Mouse (Mus musculus) heart, embryonic 15.5 days (tissue): ENCODE results near the gene Nfkbie. TPM values are rescaled to one million over a fixed set of nuclear protein-coding genes. Genes with fewer than 3 reads are reported as not detected.

ENCODE experiments used
- ATAC-seq: fragments of 200-750 bp; cut with Nextera tagmentation; replicated peaks from 2 replicates; pipeline ENCODE4 v1.8.0; 2017; ENCODE audit warnings: low read depth, moderate TSS enrichment; ENCODE audit not compliant: insufficient number of reproducible peaks, insufficient read depth, low FRiP score
- H3K27ac ChIP-seq: fragments of 300-500 bp; sonication (generic); 2 replicates; pipeline ENCODE4 v1.5.1; 2015; ENCODE audit warnings: mild to moderate bottlenecking, inconsistent platforms
- H3K27me3 ChIP-seq: fragments of 300-500 bp; sonication (generic); 2 replicates; pipeline ENCODE4 v1.6.1; 2015; ENCODE audit warnings: inconsistent platforms
- H3K36me3 ChIP-seq: fragments of 300-500 bp; sonication (generic); 2 replicates; pipeline ENCODE4 v1.6.1; 2015; ENCODE audit warnings: mild to moderate bottlenecking, inconsistent platforms
- H3K4me1 ChIP-seq: fragments of 300-500 bp; sonication (generic); replicated peaks from 2 replicates; pipeline ENCODE4 v1.6.1; 2015; ENCODE audit warnings: inconsistent platforms
- H3K4me2 ChIP-seq: fragments of 300-500 bp; sonication (generic); 2 replicates; pipeline ENCODE4 v1.6.1; 2015; ENCODE audit warnings: inconsistent platforms, mild to moderate bottlenecking, moderate library complexity
- H3K4me3 ChIP-seq: fragments of 300-500 bp; sonication (generic); 2 replicates; pipeline ENCODE4 v1.5.1; 2015; ENCODE audit warnings: mild to moderate bottlenecking, inconsistent platforms
- H3K9ac ChIP-seq: fragments of 300-500 bp; sonication (generic); 2 replicates; pipeline ENCODE4 v1.6.1; 2015; ENCODE audit warnings: mild to moderate bottlenecking, inconsistent platforms
- H3K9me3 ChIP-seq: fragments of 300-500 bp; sonication (generic); replicated peaks from 2 replicates; pipeline ENCODE4 v1.6.1; 2016; ENCODE audit warnings: inconsistent platforms
- WGBS: fragments of 180-500 bp; shearing (Covaris S2); methylation state at CpG from one replicate; pipeline ENCODE4 v1.1.7; 2015; ENCODE audit warnings: mixed read lengths; 5-methylcytosine and 5-hydroxymethylcytosine counted together
- polyA plus RNA-seq: library from polyadenylated mRNA; unstranded; fragments of >200 nt; fragmentation: Nextera tagmentation; extraction: Ambion mirVana; gene quantifications from 2 replicates; pipeline ENCODE4 v1.2.1, GENCODE M21; 2015

Nfkbie gene
- polyA plus RNA-seq, 1 experiment from 2014 or later, result 3.0 TPM

DNA sequence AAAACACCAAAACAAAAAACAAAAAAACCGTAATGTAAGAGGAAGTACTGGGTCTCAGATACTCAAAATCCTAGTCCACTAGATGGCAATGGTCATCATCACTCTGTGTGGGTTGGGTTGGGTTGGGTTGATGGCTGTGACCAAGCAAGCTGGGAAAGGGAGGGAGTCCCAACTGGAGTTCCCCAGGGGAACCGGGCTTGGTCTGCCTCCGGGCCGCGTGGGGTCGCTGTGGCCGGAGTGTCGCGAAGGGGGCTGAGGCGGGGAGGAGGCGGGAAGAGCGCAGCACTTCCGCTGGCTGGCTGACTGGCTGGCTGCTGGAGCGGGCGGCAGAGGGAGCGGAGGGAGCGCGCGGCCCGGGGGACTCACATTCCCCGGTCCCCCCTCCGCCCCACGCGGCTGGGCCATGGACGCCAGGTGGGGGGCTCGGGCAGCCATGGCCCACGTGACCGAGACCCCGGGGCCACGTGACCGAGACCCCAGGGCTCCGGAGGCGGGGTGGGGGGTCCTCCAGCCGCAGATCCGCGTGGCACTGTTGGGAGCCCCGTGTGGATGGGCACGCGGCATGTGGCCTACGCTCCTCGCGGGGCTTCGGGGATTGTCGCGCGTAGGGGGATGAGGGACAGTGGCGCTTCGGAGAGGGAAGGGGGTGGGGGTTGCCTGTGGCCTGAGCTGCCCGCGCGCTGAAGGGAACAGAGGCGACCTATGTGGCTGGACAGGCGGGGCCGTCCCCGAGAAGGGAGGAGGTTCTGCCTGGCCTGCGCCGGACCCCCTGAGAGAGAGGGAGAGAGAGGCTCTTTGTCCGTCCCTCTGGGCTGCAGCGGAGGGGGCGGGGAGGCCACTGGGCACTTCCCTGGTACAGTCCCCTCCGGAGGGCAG lies 8.4 kb downstream of the Nfkbie start, which contains the start of gene Slc35b2:
Slc35b2 (plus strand) TSS at position 220 of the 876 bp plus-strand sequence.
- Histone ChIP-seq H3K36me3 (peaks cover 36% of the 10 kb centered on the region), H3K9ac (peak within 1 kb of the TSS; percentile 88), H3K4me1 (peaks cover 36% of the 10 kb centered on the region), H3K4me2 (peak within 1 kb of the TSS; percentile 94), H3K27me3 (no peaks in the 10 kb centered on the region), H3K9me3 (no peaks in the 10 kb centered on the region), H3K4me3 (peak within 1 kb of the TSS; percentile 91), H3K27ac (peak within 1 kb of the TSS; percentile 83)
- under 1% methylated on average over 47 of the region's 61 CpGs for WGBS
- ATAC-seq, result peak; percentile 87

DNA sequence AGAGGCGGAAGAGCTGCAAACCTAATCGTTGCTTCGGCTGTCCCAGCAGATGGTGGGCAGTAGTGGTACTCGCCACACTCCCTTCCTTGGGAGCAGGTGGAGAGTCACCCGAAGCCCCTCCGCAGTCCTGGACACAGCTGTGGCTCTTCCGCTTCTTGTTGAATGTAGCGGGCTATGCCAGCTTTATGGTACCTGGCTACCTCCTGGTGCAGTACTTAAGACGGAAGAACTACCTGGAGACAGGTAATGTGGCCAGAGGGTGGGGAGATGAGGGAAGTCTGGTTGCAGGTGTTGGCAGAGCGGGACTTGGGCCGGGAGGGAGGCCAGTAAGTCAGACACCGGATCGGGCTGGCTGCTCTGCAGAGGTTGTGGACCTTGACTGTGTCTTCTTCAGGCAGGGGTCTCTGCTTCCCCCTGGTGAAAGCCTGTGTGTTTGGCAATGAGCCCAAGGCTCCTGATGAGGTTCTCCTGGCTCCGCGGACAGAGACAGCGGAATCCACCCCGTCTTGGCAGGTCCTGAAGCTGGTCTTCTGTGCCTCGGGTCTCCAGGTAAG lies 9.1 kb downstream of the Nfkbie start:
- H3K36me3 ChIP-seq, result peaks cover 43% of the 10 kb centered on the region
- H3K27ac ChIP-seq, result peak overlapping the region; percentile 83
- peak overlapping the region; percentile 91 for H3K4me3 ChIP-seq
- whole genome bisulfite sequencing, result 12% methylated on average over 18 of the region's 18 CpGs
- H3K4me1 ChIP-seq, result peaks cover 43% of the 10 kb centered on the region
- no peak for ATAC-seq
- no peaks in the 10 kb centered on the region for H3K9me3 ChIP-seq
- H3K27me3 ChIP-seq, result no peaks in the 10 kb centered on the region
- H3K4me2 ChIP-seq, result peak overlapping the region; percentile 94
- peak overlapping the region; percentile 88 for H3K9ac ChIP-seq

DNA sequence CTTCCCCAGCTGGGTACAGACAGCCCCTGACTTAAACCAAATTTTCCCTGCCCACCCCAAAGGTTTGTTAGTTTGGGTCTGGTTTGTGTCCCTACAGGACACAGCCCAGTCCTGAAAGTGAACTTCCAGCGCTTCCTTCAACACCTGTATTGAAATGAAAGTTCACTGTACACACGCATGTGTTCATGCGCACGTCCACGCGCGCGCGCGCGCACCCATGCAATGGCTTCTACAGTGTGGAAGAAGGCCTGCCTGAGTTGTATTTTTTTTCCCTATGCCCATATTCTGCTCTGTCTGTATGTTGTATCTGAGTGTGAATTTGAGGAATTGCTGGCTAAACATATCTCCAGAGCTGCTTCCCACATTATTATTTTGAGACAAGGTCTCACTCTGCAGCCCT lies 9.6 kb downstream of the Nfkbie start:
- no peaks in the 10 kb centered on the region for H3K9me3 ChIP-seq
- ATAC-seq, result no peak
- H3K4me3 ChIP-seq, result peak overlapping the region; percentile 91
- H3K36me3 ChIP-seq, result peaks cover 48% of the 10 kb centered on the region
- peaks cover 47% of the 10 kb centered on the region for H3K4me1 ChIP-seq
- 95% methylated on average over 11 of the region's 11 CpGs for WGBS
- H3K4me2 ChIP-seq, result peak overlapping the region; percentile 94
- H3K27me3 ChIP-seq, result no peaks in the 10 kb centered on the region
- H3K9ac ChIP-seq, result peak overlapping the region; percentile 88; the same call in 1 of the 2 replicates
- H3K27ac ChIP-seq, result no peak overlapping the region

DNA sequence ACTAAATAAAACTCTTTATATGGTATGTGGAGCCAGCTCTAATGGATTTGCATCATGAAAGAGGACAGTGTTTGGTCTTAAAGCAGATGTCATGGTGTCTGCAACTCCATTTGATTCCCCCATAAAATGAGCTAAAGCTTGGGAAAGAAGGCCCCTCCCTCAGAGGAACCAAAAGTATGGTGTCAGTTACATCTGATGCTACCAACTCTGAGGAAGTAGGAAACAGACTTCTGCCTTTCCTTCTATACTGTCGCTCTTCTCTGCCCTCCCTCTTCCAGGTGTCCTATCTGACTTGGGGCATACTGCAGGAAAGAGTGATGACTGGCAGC lies 10.5 kb downstream of the Nfkbie start:
- no peak overlapping the region for H3K9ac ChIP-seq
- no peaks in the 10 kb centered on the region for H3K27me3 ChIP-seq
- H3K9me3 ChIP-seq, result no peaks in the 10 kb centered on the region
- no peak for ATAC-seq
- H3K27ac ChIP-seq, result no peak overlapping the region
- H3K4me3 ChIP-seq, result no peak overlapping the region
- H3K4me2 ChIP-seq, result no peak overlapping the region
- H3K4me1 ChIP-seq, result peaks cover 54% of the 10 kb centered on the region
- 75% methylated on average over 1 of the region's 1 CpGs for WGBS
- peaks cover 57% of the 10 kb centered on the region for H3K36me3 ChIP-seq

DNA sequence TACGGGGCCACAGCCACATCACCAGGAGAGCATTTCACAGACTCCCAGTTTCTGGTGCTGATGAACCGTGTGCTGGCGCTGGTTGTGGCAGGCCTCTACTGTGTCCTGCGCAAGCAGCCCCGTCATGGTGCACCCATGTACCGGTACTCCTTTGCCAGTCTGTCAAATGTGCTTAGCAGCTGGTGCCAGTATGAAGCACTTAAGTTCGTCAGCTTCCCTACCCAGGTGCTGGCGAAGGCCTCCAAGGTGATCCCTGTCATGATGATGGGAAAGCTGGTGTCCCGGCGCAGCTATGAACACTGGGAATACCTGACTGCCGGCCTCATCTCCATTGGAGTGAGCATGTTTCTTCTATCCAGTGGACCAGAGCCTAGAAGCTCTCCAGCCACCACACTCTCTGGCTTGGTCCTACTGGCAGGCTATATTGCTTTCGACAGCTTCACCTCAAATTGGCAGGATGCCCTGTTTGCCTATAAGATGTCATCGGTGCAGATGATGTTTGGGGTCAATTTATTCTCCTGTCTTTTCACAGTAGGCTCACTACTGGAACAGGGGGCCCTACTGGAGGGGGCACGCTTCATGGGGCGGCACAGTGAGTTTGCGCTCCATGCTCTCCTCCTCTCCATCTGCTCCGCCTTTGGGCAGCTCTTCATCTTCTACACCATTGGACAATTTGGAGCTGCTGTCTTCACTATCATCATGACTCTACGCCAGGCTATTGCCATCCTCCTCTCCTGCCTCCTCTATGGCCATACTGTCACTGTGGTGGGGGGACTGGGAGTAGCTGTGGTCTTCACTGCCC lies 11.1 kb downstream of the Nfkbie start:
- Histone ChIP-seq H3K4me3 (no peak overlapping the region), H3K9ac (no peak overlapping the region), H3K27ac (peak overlapping the region; percentile 25; the same call in 1 of the 2 replicates), H3K27me3 (no peaks in the 10 kb centered on the region), H3K36me3 (peaks cover 63% of the 10 kb centered on the region), H3K4me2 (no peak overlapping the region), H3K9me3 (no peaks in the 10 kb centered on the region), H3K4me1 (peaks cover 60% of the 10 kb centered on the region)
- no peak for ATAC-seq
- 64% methylated on average over 18 of the region's 18 CpGs for WGBS

DNA sequence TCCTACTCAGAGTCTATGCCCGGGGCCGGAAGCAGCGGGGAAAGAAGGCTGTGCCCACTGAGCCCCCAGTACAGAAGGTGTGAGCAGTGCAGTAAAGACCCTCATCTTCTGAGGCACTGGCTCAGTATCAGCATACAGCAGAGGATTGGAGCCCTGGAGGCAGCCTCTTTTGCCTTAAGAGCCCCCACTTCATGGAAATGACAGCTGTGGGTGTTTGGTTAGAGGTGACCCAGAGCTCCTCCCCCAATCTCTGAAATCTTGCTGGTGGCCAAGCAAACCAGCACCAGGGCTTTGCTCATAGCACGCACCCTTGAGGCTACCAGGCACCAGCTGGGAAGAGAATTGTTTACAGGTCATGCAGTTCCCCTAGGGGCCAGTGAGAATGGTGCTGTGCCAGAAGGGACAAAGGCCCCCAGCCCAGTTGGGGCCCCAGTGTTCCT lies 11.7 kb downstream of the Nfkbie start:
- Histone ChIP-seq H3K9me3 (no peaks in the 10 kb centered on the region), H3K4me2 (no peak overlapping the region), H3K27me3 (no peaks in the 10 kb centered on the region), H3K27ac (peak overlapping the region; percentile 25; the same call in 1 of the 2 replicates), H3K9ac (no peak overlapping the region), H3K36me3 (peaks cover 64% of the 10 kb centered on the region), H3K4me1 (peaks cover 62% of the 10 kb centered on the region), H3K4me3 (no peak overlapping the region)
- no peak for ATAC-seq
- 28% methylated on average over 4 of the region's 4 CpGs for WGBS

DNA sequence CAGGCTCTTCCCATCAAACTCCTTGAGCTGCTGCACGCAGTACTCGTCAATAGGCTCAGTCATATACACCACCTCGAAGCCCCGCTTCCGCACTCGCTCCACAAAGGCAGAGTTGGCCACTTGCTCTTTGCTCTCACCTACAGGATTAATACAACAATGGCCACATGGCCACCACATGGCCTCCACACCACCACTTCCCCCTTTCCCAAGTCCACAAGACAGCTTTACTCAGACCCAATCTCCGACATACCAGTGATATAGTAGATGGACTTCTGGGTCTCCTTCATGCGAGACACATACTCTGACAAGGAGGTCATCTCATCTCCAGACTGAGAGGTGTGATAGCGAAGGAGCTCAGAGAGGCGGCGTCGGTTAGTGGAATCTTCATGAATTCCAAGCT lies 13.5 kb downstream of the Nfkbie start:
- no peak overlapping the region for H3K4me2 ChIP-seq
- H3K36me3 ChIP-seq, result peaks cover 64% of the 10 kb centered on the region
- 86% methylated on average over 12 of the region's 12 CpGs for WGBS
- no peak for ATAC-seq
- H3K9ac ChIP-seq, result no peak overlapping the region
- no peak overlapping the region for H3K27ac ChIP-seq
- no peaks in the 10 kb centered on the region for H3K27me3 ChIP-seq
- H3K4me1 ChIP-seq, result peaks cover 59% of the 10 kb centered on the region
- H3K9me3 ChIP-seq, result no peaks in the 10 kb centered on the region
- H3K4me3 ChIP-seq, result no peak overlapping the region

DNA sequence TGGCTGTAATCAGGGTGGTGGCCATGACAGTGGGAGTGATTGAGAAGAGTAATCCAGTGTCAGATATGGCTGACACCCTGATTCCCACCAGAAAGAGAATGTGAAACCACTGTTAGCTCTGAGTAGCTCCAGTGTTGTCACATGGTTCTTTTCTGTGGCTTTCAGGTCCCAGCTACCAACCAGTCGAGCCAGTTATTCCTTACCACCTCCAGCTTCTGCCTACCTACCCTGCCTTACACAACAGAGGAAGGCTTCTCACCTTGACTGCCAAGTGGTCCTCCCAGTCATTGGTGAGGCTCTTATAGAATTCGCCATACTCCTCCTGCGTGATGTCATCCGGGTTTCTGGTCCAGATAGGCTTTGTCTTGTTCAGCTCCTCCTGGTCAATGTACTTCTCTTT lies 14.5 kb downstream of the Nfkbie start:
- 78% methylated on average over 4 of the region's 4 CpGs for WGBS
- peaks cover 64% of the 10 kb centered on the region for H3K36me3 ChIP-seq
- H3K27ac ChIP-seq, result no peak overlapping the region; the same call in 1 of the 2 replicates
- H3K27me3 ChIP-seq, result no peaks in the 10 kb centered on the region
- H3K9ac ChIP-seq, result no peak overlapping the region
- no peak overlapping the region for H3K4me2 ChIP-seq
- H3K4me3 ChIP-seq, result no peak overlapping the region
- no peaks in the 10 kb centered on the region for H3K9me3 ChIP-seq
- H3K4me1 ChIP-seq, result peaks cover 58% of the 10 kb centered on the region
- ATAC-seq, result no peak

GRCm38 (mm10) chr17:45572103-45573086 lies 16.9 kb downstream of the Nfkbie start:
- H3K9me3 ChIP-seq, result no peaks in the 10 kb centered on the region
- H3K4me3 ChIP-seq, result peak overlapping the region; percentile 98
- WGBS, result under 1% methylated on average over 53 of the region's 57 CpGs
- ATAC-seq, result peak; percentile 50
- H3K4me1 ChIP-seq, result peaks cover 52% of the 10 kb centered on the region
- no peaks in the 10 kb centered on the region for H3K27me3 ChIP-seq
- H3K9ac ChIP-seq, result peak overlapping the region; percentile 100
- H3K36me3 ChIP-seq, result peaks cover 43% of the 10 kb centered on the region
- H3K4me2 ChIP-seq, result peak overlapping the region; percentile 72
- peak overlapping the region; percentile 99 for H3K27ac ChIP-seq

DNA sequence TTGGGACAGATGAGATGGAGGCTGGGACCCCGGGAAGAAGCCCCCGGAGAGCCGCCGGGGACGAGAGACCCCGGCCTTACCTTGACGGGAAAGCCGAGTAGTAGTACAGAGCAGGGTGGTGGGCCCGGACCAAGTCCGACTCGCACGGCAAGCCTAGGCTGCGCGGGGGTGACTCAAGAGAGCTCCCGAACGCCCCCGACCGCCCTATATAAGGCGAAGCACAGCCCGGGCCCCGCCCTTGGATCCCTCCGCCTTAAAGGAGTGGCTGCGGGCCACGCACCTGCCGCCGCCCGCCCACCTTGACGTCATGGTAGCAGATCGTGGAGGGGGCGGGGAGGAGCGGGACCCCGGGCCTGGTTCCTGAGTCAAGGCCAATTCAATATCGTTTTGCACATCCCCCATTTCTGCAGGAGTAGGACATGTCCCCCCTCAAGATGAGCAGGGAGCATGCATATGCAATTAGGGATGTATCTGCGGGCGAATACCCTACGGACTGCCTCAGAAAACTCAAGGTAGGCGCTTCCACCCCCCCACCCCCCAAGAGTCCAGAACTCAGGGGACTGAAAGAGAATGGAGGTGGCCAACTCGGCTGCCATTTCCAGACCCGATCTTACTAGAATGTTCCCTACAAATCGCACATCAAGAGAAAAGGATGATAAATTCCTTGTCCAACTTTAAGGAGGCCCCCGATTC lies 17.7 kb downstream of the Nfkbie start, which contains the start of gene Hsp90ab1:
Hsp90ab1 (minus strand) TSS at position 185 of the 693 bp plus-strand sequence.
- Histone ChIP-seq H3K9me3 (no peaks in the 10 kb centered on the region), H3K4me2 (peak within 1 kb of the TSS; percentile 72), H3K4me3 (peak within 1 kb of the TSS; percentile 98), H3K4me1 (peaks cover 49% of the 10 kb centered on the region), H3K27me3 (no peaks in the 10 kb centered on the region), H3K36me3 (peaks cover 35% of the 10 kb centered on the region), H3K27ac (peak within 1 kb of the TSS; percentile 99), H3K9ac (peak within 1 kb of the TSS; percentile 100)
- peak; percentile 82 for ATAC-seq
- 0% methylated on average over 41 of the region's 41 CpGs for WGBS
